Mouse (Mus musculus): ENCODE data around the gene Map3k6. TPM values are rescaled to one million over a fixed set of nuclear protein-coding genes. Genes with fewer than 3 reads are reported as not detected.
A peak's percentile ranks its signal among the peaks of the same experiment; 100 is the strongest.

The Map3k6 gene
- total and polyA plus RNA-seq, 3 experiments: 15.7 to 27.3 (median 16.3) TPM

- H3K36me3 ChIP-seq (ENCODE audit: control insufficient read depth, insufficient read depth, low read length): no peaks in the 10 kb centered on the region
- intact Hi-C loops (cut with DNase I): no loop called here
- H3K4me1 ChIP-seq (ENCODE audit: control insufficient read depth, insufficient read depth, low read length): peaks cover 3% of the 10 kb centered on the region
- no peak overlapping the region for H3K9ac ChIP-seq (ENCODE audit: low read depth, low read length)
- H3K27ac ChIP-seq: no peak overlapping the region
- DNase-seq: no peak
- no peaks in the 10 kb centered on the region for H3K27me3 ChIP-seq (ENCODE audit: control insufficient read depth, insufficient read depth, low read length)
- TF ChIP-seq POLR2A (IDR thresholded peaks at IDR 0.05; ENCODE audit: insufficient read depth, low read depth, low read length) (no peak), EP300 (IDR thresholded peaks at IDR 0.05; ENCODE audit: insufficient read depth, low read depth, low read length) (no peak), CTCF (IDR thresholded peaks at IDR 0.05) (no peak)
- 91% methylated on average over 5 of the region's 5 CpGs for WGBS
- no peak overlapping the region for H3K4me3 ChIP-seq
- H3K79me2 ChIP-seq (replicated peaks; ENCODE audit: control insufficient read depth, insufficient read depth, low read length): no peaks in the 10 kb centered on the region
These were observed 23.1 kb downstream of the Map3k6 start for GRCm38 (mm10) chr4:133263756-133264155.

GRCm38 (mm10) chr4:133264559-133264958, 23.9 kb downstream of the Map3k6 start:
- no peak for DNase-seq
- intact Hi-C loops (cut with DNase I): no loop called here
- no peak overlapping the region for H3K27ac ChIP-seq
- H3K36me3 ChIP-seq (ENCODE audit: control insufficient read depth, insufficient read depth, low read length): no peaks in the 10 kb centered on the region
- no peak for TF ChIP-seq EP300 (IDR thresholded peaks at IDR 0.05; ENCODE audit: insufficient read depth, low read depth, low read length)
- TF ChIP-seq CTCF (IDR thresholded peaks at IDR 0.05): no peak
- TF ChIP-seq POLR2A (IDR thresholded peaks at IDR 0.05; ENCODE audit: insufficient read depth, low read depth, low read length): no peak
- peaks cover 8% of the 10 kb centered on the region for H3K4me1 ChIP-seq (ENCODE audit: control insufficient read depth, insufficient read depth, low read length)
- no peaks in the 10 kb centered on the region for H3K27me3 ChIP-seq (ENCODE audit: control insufficient read depth, insufficient read depth, low read length)
- no peaks in the 10 kb centered on the region for H3K79me2 ChIP-seq (replicated peaks; ENCODE audit: control insufficient read depth, insufficient read depth, low read length)
- H3K9ac ChIP-seq (ENCODE audit: low read depth, low read length): no peak overlapping the region
- WGBS: 95% methylated on average over 2 of the region's 2 CpGs
- no peak overlapping the region for H3K4me3 ChIP-seq

- H3K9ac ChIP-seq (ENCODE audit: low read depth, low read length): no peak overlapping the region
- H3K27me3 ChIP-seq (ENCODE audit: control insufficient read depth, insufficient read depth, low read length): no peaks in the 10 kb centered on the region
- no peaks in the 10 kb centered on the region for H3K79me2 ChIP-seq (replicated peaks; ENCODE audit: control insufficient read depth, insufficient read depth, low read length)
- 68% methylated on average over 3 of the region's 3 CpGs for WGBS
- H3K4me3 ChIP-seq: no peak overlapping the region
- no peaks in the 10 kb centered on the region; the same call in 1 of the 2 replicates for H3K36me3 ChIP-seq (ENCODE audit: control insufficient read depth, insufficient read depth, low read length)
- intact Hi-C loops (cut with DNase I): no loop called here
- H3K27ac ChIP-seq: no peak overlapping the region
- TF ChIP-seq EP300 (IDR thresholded peaks at IDR 0.05; ENCODE audit: insufficient read depth, low read depth, low read length) (no peak), CTCF (IDR thresholded peaks at IDR 0.05) (no peak), POLR2A (IDR thresholded peaks at IDR 0.05; ENCODE audit: insufficient read depth, low read depth, low read length) (no peak)
- peaks cover 13% of the 10 kb centered on the region for H3K4me1 ChIP-seq (ENCODE audit: control insufficient read depth, insufficient read depth, low read length)
- no peak for DNase-seq
These were observed 24.7 kb downstream of the Map3k6 start for GRCm38 (mm10) chr4:133265297-133265696.

GRCm38 (mm10) chr4:133265759-133266158, 25.1 kb downstream of the Map3k6 start:
- TF ChIP-seq POLR2A (IDR thresholded peaks at IDR 0.05; ENCODE audit: insufficient read depth, low read depth, low read length) (no peak), EP300 (IDR thresholded peaks at IDR 0.05; ENCODE audit: insufficient read depth, low read depth, low read length) (no peak), CTCF (IDR thresholded peaks at IDR 0.05) (no peak)
- peaks cover 13% of the 10 kb centered on the region for H3K4me1 ChIP-seq (ENCODE audit: control insufficient read depth, insufficient read depth, low read length)
- no peak overlapping the region for H3K4me3 ChIP-seq
- H3K27me3 ChIP-seq (ENCODE audit: control insufficient read depth, insufficient read depth, low read length): no peaks in the 10 kb centered on the region
- peak in 1 of 2 experiments; percentile 42 for DNase-seq
- H3K79me2 ChIP-seq (replicated peaks; ENCODE audit: control insufficient read depth, insufficient read depth, low read length): no peaks in the 10 kb centered on the region
- H3K36me3 ChIP-seq (ENCODE audit: control insufficient read depth, insufficient read depth, low read length): no peaks in the 10 kb centered on the region; the same call in 1 of the 2 replicates
- H3K27ac ChIP-seq: peak overlapping the region; percentile 7; the same call in 1 of the 2 replicates
- WGBS: 68% methylated on average over 4 of the region's 4 CpGs
- intact Hi-C loops (cut with DNase I): no loop called here
- H3K9ac ChIP-seq (ENCODE audit: low read depth, low read length): no peak overlapping the region

GRCm38 (mm10) chr4:133266248-133266880, 25.7 kb downstream of the Map3k6 start:
- WGBS: 82% methylated on average over 12 of the region's 12 CpGs
- Histone ChIP-seq H3K9ac (ENCODE audit: low read depth, low read length) (no peak overlapping the region), H3K27me3 (ENCODE audit: control insufficient read depth, insufficient read depth, low read length) (no peaks in the 10 kb centered on the region), H3K4me3 (no peak overlapping the region), H3K27ac (peak overlapping the region; percentile 7; the same call in 1 of the 2 replicates), H3K36me3 (ENCODE audit: control insufficient read depth, insufficient read depth, low read length) (no peaks in the 10 kb centered on the region; the same call in 1 of the 2 replicates), H3K4me1 (ENCODE audit: control insufficient read depth, insufficient read depth, low read length) (peaks cover 13% of the 10 kb centered on the region), H3K79me2 (replicated peaks; ENCODE audit: control insufficient read depth, insufficient read depth, low read length) (no peaks in the 10 kb centered on the region)
- intact Hi-C loops (cut with DNase I): no loop called here
- TF ChIP-seq CTCF (IDR thresholded peaks at IDR 0.05) (no peak), POLR2A (IDR thresholded peaks at IDR 0.05; ENCODE audit: insufficient read depth, low read depth, low read length) (no peak), EP300 (IDR thresholded peaks at IDR 0.05; ENCODE audit: insufficient read depth, low read depth, low read length) (no peak)
- DNase-seq: peak in 1 of 2 experiments; percentile 32

- no peak for TF ChIP-seq POLR2A (IDR thresholded peaks at IDR 0.05; ENCODE audit: insufficient read depth, low read depth, low read length)
- no peak for TF ChIP-seq EP300 (IDR thresholded peaks at IDR 0.05; ENCODE audit: insufficient read depth, low read depth, low read length)
- no peak for TF ChIP-seq CTCF (IDR thresholded peaks at IDR 0.05)
- no peak for DNase-seq
- Histone ChIP-seq H3K9ac (ENCODE audit: low read depth, low read length) (no peak overlapping the region), H3K27me3 (ENCODE audit: control insufficient read depth, insufficient read depth, low read length) (no peaks in the 10 kb centered on the region), H3K79me2 (replicated peaks; ENCODE audit: control insufficient read depth, insufficient read depth, low read length) (no peaks in the 10 kb centered on the region), H3K36me3 (ENCODE audit: control insufficient read depth, insufficient read depth, low read length) (no peaks in the 10 kb centered on the region; the same call in 1 of the 2 replicates), H3K27ac (peak overlapping the region; percentile 49), H3K4me3 (no peak overlapping the region), H3K4me1 (ENCODE audit: control insufficient read depth, insufficient read depth, low read length) (peaks cover 13% of the 10 kb centered on the region)
- 88% methylated on average over 3 of the region's 3 CpGs for WGBS
- intact Hi-C loops (cut with DNase I): no loop called here
These were observed 28.3 kb downstream of the Map3k6 start for GRCm38 (mm10) chr4:133268931-133269330.

All from heart, adult 2 months (tissue).